Mouse (Mus musculus) cerebellum, postnatal 25 days (tissue): Measurements from ENCODE around the gene Defa21.
"Not testable (repeated sequence)": the region's sequence is repeated elsewhere in the genome, so short reads cannot be mapped to it uniquely, and the experiment has no call there.

Experiments used
- DNase-seq, 2 experiments: peaks; one replicate each; pipeline ENCODE4 v3.0.0; 2021; ENCODE audit warnings: mixed read lengths in 2 of 2

The Defa21 gene

DNA sequence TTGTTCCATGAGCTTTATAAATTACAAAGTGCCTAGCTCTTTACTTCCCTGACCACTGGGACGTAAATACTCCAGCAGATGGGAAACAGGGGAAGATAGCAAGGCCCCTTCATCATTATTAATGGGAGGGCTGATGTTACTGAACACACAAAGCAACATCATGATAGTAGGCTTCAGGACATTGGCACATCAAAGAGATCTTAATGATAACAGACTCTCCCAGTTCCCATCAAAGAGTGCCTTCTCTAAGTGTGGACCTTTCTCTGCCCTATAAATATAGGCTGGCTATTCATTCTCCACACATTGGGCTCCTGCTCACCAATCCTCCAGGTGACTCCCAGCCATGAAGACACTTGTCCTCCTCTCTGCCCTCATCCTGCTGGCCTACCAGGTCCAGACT lies at the start of gene Defa21:
Gene Defa21, plus strand, starts transcription at position 301 of the 400 bp plus-strand sequence.
- not testable (repeated sequence) for DNase-seq

DNA sequence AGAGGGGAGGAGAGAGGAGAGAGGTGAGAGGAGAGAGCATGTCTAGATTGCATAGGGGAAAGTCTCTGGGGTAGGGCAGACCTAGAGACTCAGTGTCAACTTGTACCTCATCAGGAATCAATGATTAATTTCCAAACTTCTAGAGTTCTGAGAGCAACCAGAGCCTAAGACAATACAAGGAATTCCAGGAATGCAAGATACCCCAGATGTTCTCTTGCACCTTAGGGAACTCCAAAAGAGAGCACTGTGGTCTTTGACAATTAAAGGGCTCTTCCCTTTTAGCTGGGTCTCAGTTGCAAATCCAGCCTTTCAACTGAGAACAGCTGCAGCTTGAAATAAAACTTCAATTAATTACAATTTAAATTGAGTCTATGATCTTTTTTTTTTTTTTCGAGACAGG lies 45.5 kb upstream of the Defa21 start:
- DNase-seq, result no peak

DNA sequence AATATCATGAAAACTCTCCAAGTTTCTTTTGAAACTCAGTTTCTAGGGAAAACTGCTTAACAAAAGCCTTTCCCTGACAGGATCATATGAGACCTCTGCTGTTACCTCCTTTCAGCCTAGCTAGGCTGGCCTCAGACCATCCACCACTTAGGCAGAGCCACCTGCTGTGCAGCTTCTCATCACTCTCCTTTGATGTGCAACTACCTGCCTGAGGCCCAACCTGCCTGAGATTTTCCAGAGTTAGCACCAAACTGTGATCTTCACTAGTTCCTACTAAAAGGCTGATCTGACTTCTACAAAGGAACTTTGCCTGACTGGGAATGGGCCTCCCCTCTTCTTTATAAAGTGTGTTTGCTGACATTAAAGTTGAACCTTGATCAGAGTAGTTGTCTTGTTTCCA lies 31.3 kb upstream of the Defa21 start:
- DNase-seq, result not testable (repeated sequence)

DNA sequence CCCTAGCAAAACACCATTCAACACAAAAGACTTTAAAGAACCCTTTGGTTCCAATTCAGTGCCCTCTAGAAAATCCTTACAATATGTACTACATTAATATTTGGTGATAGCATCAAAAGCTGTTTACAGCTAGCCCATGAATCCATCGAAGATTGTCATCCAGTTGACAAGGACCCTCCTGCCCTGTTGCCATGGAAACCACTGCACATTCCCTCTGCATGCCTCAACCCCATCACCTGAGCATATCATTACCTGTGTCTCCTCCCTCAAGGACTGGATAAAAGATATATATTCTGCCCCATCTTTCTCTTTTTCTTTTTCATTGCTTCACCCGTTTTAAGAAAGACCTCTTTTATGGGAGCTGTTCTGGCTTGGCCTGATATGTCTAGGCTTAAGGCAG lies 28.6 kb upstream of the Defa21 start:
- no peak for DNase-seq

DNA sequence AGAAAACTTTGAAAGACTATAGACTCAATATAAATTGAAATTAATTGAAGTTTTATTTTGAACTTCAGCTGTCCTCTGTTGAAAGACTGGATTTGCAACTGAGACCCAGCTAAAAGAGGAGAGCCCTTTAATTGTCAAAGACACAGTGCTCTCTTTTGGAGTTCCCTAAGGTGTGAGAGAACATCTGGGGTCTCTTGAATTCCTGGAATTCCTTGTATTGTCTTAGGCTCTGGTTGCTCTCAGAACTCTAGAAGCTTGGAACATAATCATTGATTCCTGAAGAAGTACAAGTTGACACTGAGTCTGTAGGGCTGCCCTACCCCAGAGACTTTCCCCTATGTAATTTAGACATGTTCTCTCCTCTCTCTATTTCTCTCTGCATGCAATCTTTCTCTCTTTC lies 28.1 kb upstream of the Defa21 start:
- no peak for DNase-seq

DNA sequence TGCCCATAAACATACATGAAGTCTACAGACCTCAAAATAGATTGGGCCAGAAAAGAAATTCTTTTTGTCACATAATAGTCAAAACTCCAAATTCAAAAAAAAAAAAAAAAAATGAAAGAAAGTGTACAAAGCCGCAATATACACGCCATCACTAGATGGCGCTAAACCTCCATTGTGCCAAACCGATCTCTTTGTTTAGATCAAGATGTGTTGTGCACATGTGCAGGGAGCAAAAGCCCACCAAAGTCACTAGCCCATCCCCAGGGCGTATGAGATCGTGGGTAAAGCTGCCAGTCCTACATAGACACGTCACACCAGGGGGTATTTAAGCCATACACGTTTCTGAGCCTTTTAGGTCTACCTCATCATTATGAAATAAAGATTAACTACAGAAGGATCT lies 24.2 kb upstream of the Defa21 start:
- DNase-seq, result peak in 1 of 2 experiments; percentile 9

DNA sequence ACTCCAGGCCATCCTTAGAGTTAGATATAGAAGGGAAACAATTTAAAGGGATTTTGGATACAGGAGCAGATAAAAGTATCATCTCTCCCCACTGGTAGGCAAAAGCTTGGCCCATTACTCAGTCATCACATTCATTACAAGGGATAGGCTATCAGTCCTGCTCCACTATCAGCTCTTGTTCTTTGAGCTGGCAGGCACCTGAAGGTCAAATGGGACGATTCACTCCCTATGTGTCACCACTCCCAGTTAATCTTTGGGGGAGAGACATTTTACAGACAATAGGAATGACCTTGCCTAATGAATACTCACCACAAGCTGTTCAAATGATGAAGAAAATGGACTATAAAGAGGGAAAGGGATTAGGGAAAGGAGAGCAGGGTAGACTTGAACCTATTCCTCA lies 18.5 kb upstream of the Defa21 start:
- no peak for DNase-seq

DNA sequence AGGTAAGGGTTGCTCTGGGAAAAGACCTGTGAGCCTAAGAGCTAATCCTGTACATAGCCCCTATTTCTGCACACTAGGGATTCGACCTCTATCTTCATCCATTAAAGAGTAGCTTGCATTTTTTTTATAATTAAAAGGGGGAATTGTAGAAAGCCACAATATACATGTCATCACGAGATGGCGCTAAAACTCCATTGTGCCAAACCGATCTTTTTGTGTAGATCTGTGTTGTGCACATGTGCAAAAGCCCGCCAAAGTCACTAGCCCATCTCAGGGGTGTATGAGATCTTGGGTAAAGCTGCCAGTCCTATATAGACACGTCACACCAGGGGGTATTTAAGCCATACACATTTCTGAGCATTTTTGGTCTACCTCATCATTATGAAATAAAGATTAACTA lies 16.8 kb upstream of the Defa21 start:
- not testable (repeated sequence) for DNase-seq

DNA sequence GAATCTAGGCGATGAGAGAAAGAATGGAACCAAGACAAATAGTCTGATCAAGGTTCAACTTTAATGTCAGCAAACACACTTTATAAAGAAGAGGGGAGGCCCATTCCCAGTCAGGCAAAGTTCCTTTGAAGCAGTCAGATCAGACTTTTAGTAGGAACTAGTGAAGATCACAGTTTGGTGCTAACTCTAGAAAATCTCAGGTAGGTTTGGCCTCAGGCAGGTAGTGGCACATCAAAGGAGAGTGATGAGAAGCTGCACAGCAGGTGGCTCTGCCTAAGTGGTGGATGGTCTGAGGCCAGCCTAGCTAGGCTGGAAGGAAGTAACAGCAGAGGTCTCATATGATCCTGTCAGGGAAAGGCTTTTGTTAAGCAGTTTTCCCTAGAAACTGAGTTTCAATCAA lies 14.8 kb upstream of the Defa21 start:
- not testable (repeated sequence) for DNase-seq

DNA sequence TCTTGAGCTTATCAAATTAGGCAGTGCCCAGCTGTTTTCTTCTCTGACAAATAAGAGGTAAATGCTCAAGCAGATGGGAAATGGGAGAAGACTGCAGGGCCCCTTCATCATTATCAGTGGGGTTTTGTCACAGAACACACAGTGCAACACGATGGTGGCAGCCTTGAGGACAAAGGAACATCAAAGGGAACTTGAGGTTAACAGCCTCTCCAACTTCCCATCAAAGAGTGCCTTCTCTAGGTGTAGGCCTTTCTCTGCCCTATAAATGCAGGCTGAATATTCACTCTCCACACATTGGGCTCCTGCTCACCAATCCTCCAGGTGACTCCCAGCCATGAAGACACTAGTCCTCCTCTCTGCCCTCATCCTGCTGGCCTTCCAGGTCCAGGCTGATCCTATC lies 29.4 kb downstream of the Defa21 start, which contains the start of gene Defa23:
Gene Defa23, plus strand, starts transcription at position 301 of the 400 bp plus-strand sequence.
- DNase-seq, result not testable (repeated sequence)

DNA sequence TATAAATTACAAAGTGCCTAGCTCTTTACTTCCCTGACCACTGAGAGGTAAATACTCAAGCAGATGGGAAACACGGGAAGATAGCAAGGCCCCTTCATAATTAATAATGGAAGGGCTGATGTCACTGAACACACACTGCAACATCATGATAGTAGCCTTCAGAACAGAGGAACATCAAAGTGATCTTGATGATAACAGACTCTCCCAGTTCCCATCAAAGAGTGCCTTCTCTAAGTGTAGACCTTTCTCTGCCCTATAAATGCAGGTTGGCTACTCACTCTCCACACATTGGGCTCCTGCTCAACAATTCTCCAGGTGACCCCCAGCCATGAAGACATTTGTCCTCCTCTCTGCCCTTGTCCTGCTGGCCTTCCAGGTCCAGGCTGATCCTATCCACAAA lies 39.4 kb downstream of the Defa21 start, which contains the start of gene Defa35:
Gene Defa35, plus strand, starts transcription at position 301 of the 400 bp plus-strand sequence.
- DNase-seq, result not testable (repeated sequence)
